Mouse (Mus musculus) intestine, postnatal 0 days (tissue): Measurements from ENCODE around the gene St3gal3. TPM values are rescaled to one million over a fixed set of nuclear protein-coding genes. Genes with fewer than 3 reads are reported as not detected.

Source experiments
- ATAC-seq: fragments of 200-750 bp; cut with Nextera tagmentation; 2 replicates; pipeline ENCODE4 v1.8.0; 2017; ENCODE audit warnings: mild to moderate bottlenecking, moderate TSS enrichment, moderate library complexity
- H3K27ac ChIP-seq: fragments of 300-500 bp; sonication (generic); 2 replicates; pipeline ENCODE4 v1.5.1; 2014; ENCODE audit warnings: mild to moderate bottlenecking, low read depth, low read length, moderate library complexity
- H3K27me3 ChIP-seq: fragments of 300-500 bp; sonication (generic); replicated peaks from 2 replicates; pipeline ENCODE4 v1.6.1; 2014; ENCODE audit warnings: low read length, mixed read lengths; ENCODE audit not compliant: control insufficient read depth, insufficient read depth
- H3K36me3 ChIP-seq: fragments of 300-500 bp; sonication (generic); 2 replicates; pipeline ENCODE4 v1.6.1; 2014; ENCODE audit warnings: mild to moderate bottlenecking, moderate library complexity; ENCODE audit not compliant: control insufficient read depth, insufficient read depth
- H3K4me1 ChIP-seq: fragments of 300-500 bp; sonication (generic); replicated peaks from 2 replicates; pipeline ENCODE4 v1.6.1; 2014; ENCODE audit warnings: antibody characterized with exemption, low read length, mixed read lengths; ENCODE audit not compliant: control insufficient read depth, insufficient read depth
- H3K4me2 ChIP-seq: fragments of 300-500 bp; sonication (generic); replicated peaks from 2 replicates; pipeline ENCODE4 v1.6.1; 2014; ENCODE audit warnings: low read depth, mild to moderate bottlenecking, moderate library complexity
- H3K4me3 ChIP-seq: fragments of 300-500 bp; sonication (generic); 2 replicates; pipeline ENCODE4 v1.5.1; 2014; ENCODE audit warnings: low read depth, low read length
- H3K9ac ChIP-seq: fragments of 300-500 bp; sonication (generic); 2 replicates; pipeline ENCODE4 v1.6.1; 2014; ENCODE audit warnings: mild to moderate bottlenecking, low read depth, low read length
- H3K9me3 ChIP-seq: fragments of 300-500 bp; sonication (generic); 2 replicates; pipeline ENCODE4 v1.6.1; 2016; ENCODE audit warnings: mixed run types; ENCODE audit not compliant: control insufficient read depth
- CTCF ChIP-seq: sonication (generic); IDR thresholded peaks from 2 replicates; pipeline ENCODE4 v1.5.1; 2016; ENCODE audit warnings: low read depth, mild to moderate bottlenecking, control low read depth, antibody characterized with exemption, moderate library complexity
- WGBS: fragments of 180-500 bp; shearing (Covaris S2); extraction: QIAGEN DNeasy Blood & Tissue Kit; methylation state at CpG from one replicate; pipeline ENCODE4 v1.1.7; 2014; 5-methylcytosine and 5-hydroxymethylcytosine counted together
- polyA plus RNA-seq: library from polyadenylated mRNA; unstranded; fragments of >200 nt; fragmentation: Nextera tagmentation; extraction: Ambion mirVana; gene quantifications from 2 replicates; pipeline ENCODE4 v1.2.1, GENCODE M21; 2015

St3gal3 gene
- polyA plus RNA-seq, 1 experiment from 2014 or later: 15.6 TPM

- no peak overlapping the region for H3K27ac ChIP-seq
- no peak overlapping the region for H3K4me2 ChIP-seq
- no peaks in the 10 kb centered on the region for H3K36me3 ChIP-seq
- TF ChIP-seq CTCF: no peak
- H3K4me3 ChIP-seq: no peak overlapping the region
- no peak overlapping the region for H3K9ac ChIP-seq
- no peak for ATAC-seq
- H3K27me3 ChIP-seq: no peaks in the 10 kb centered on the region
- H3K4me1 ChIP-seq: no peaks in the 10 kb centered on the region; the same call in 1 of the 2 replicates
- WGBS: 89% methylated on average over 12 of the region's 12 CpGs
- H3K9me3 ChIP-seq: no peaks in the 10 kb centered on the region
Measured at GRCm38 (mm10) chr4:117989801-117990200, 144.9 kb downstream of the St3gal3 start.

- 21% methylated on average over 8 of the region's 8 CpGs for WGBS
- Histone ChIP-seq H3K4me1 (no peaks in the 10 kb centered on the region; the same call in 1 of the 2 replicates), H3K4me2 (no peak overlapping the region), H3K4me3 (no peak overlapping the region), H3K27ac (no peak overlapping the region), H3K9me3 (no peaks in the 10 kb centered on the region), H3K27me3 (no peaks in the 10 kb centered on the region), H3K9ac (no peak overlapping the region), H3K36me3 (peaks cover 6% of the 10 kb centered on the region; the same call in 1 of the 2 replicates)
- ATAC-seq: no peak
- TF ChIP-seq CTCF: no peak
Measured at GRCm38 (mm10) chr4:117986766-117987165, 147.9 kb downstream of the St3gal3 start.

- TF ChIP-seq CTCF: no peak
- Histone ChIP-seq H3K4me1 (no peaks in the 10 kb centered on the region), H3K9ac (no peak overlapping the region), H3K27me3 (no peaks in the 10 kb centered on the region), H3K4me3 (no peak overlapping the region), H3K9me3 (no peaks in the 10 kb centered on the region), H3K27ac (no peak overlapping the region), H3K4me2 (no peak overlapping the region), H3K36me3 (peaks cover 6% of the 10 kb centered on the region; the same call in 1 of the 2 replicates)
- 65% methylated on average over 8 of the region's 8 CpGs for WGBS
- no peak for ATAC-seq
Measured at GRCm38 (mm10) chr4:117984993-117985587, 149.6 kb downstream of the St3gal3 start.

- Histone ChIP-seq H3K27ac (no peak overlapping the region), H3K4me2 (no peak overlapping the region)
Measured at GRCm38 (mm10) chr4:117984206-117984605, 150.5 kb downstream of the St3gal3 start.

GRCm38 (mm10) chr4:117982706-117983105, 152.0 kb downstream of the St3gal3 start:
- no peaks in the 10 kb centered on the region for H3K4me1 ChIP-seq
- 57% methylated on average over 7 of the region's 7 CpGs for WGBS
- no peak overlapping the region for H3K4me3 ChIP-seq
- H3K9me3 ChIP-seq: no peaks in the 10 kb centered on the region
- H3K9ac ChIP-seq: no peak overlapping the region
- H3K36me3 ChIP-seq: peaks cover 12% of the 10 kb centered on the region
- ATAC-seq: peak; percentile 41; the same call in 1 of the 2 replicates
- no peaks in the 10 kb centered on the region for H3K27me3 ChIP-seq
- H3K27ac ChIP-seq: no peak overlapping the region
- TF ChIP-seq CTCF: no peak
- no peak overlapping the region for H3K4me2 ChIP-seq

More at GRCm38 (mm10) chr4:117984206-117984605, 150.5 kb downstream of the St3gal3 start:
- Histone ChIP-seq H3K9ac (no peak overlapping the region), H3K4me1 (no peaks in the 10 kb centered on the region), H3K4me3 (no peak overlapping the region), H3K27me3 (no peaks in the 10 kb centered on the region), H3K9me3 (no peaks in the 10 kb centered on the region), H3K36me3 (peaks cover 6% of the 10 kb centered on the region; the same call in 1 of the 2 replicates)
- ATAC-seq: no peak
- WGBS: 97% methylated on average over 3 of the region's 3 CpGs
- TF ChIP-seq CTCF: no peak

GRCm38 (mm10) chr4:117981518-117981917, 153.2 kb downstream of the St3gal3 start:
- TF ChIP-seq CTCF: no peak
- 62% methylated on average over 3 of the region's 5 CpGs for WGBS
- no peak for ATAC-seq
- peaks cover 15% of the 10 kb centered on the region for H3K36me3 ChIP-seq
- H3K4me3 ChIP-seq: no peak overlapping the region
- H3K27me3 ChIP-seq: no peaks in the 10 kb centered on the region
- no peaks in the 10 kb centered on the region for H3K4me1 ChIP-seq
- H3K4me2 ChIP-seq: no peak overlapping the region
- H3K9ac ChIP-seq: no peak overlapping the region
- no peaks in the 10 kb centered on the region for H3K9me3 ChIP-seq
- no peak overlapping the region for H3K27ac ChIP-seq
